Mouse (Mus musculus): ENCODE results near the gene Cpm. TPM values are rescaled to one million over a fixed set of nuclear protein-coding genes. Genes with fewer than 3 reads are reported as not detected.
A peak's percentile ranks its signal among the peaks of the same experiment; 100 is the strongest.

Cpm gene
- polyA plus RNA-seq, 1 experiment from 2014 or later = 4.2 TPM

GRCm38 (mm10) chr10:117624222-117624621 is 5.1 kb upstream of the Cpm start:
- H3K9me3 ChIP-seq (ENCODE audit: control insufficient read depth, low read length) = no peaks in the 10 kb centered on the region
- ATAC-seq (ENCODE audit: low read depth) = no peak
- no peak overlapping the region for H3K9ac ChIP-seq (replicated peaks; ENCODE audit: low read depth, low read length)
- H3K36me3 ChIP-seq (ENCODE audit: control insufficient read depth, insufficient read depth, low read length) = no peaks in the 10 kb centered on the region
- 54% methylated on average over 3 of the region's 3 CpGs for WGBS
- H3K27me3 ChIP-seq (ENCODE audit: control insufficient read depth, insufficient read depth, low read length) = peaks cover 6% of the 10 kb centered on the region
- no peak overlapping the region for H3K4me2 ChIP-seq (ENCODE audit: low read depth, low read length)
- H3K4me3 ChIP-seq (ENCODE audit: low read depth, low read length) = no peak overlapping the region
- H3K27ac ChIP-seq (ENCODE audit: low read depth, low read length) = no peak overlapping the region
- 0 out of 2 replicates have a peak, but pooled peaks cover 4% of the 10 kb centered on the region for H3K4me1 ChIP-seq (ENCODE audit: control insufficient read depth, insufficient read depth, low read length)

- Histone ChIP-seq H3K27me3 (ENCODE audit: control insufficient read depth, insufficient read depth, low read length) (peaks cover 8% of the 10 kb centered on the region), H3K4me3 (ENCODE audit: low read depth, low read length) (no peak overlapping the region), H3K4me2 (ENCODE audit: low read depth, low read length) (no peak overlapping the region), H3K4me1 (ENCODE audit: control insufficient read depth, insufficient read depth, low read length) (0 out of 2 replicates have a peak, but pooled peaks cover 5% of the 10 kb centered on the region), H3K9me3 (ENCODE audit: control insufficient read depth, low read length) (no peaks in the 10 kb centered on the region), H3K27ac (ENCODE audit: low read depth, low read length) (no peak overlapping the region), H3K36me3 (ENCODE audit: control insufficient read depth, insufficient read depth, low read length) (no peaks in the 10 kb centered on the region), H3K9ac (replicated peaks; ENCODE audit: low read depth, low read length) (no peak overlapping the region)
- ATAC-seq (ENCODE audit: low read depth) = no peak
- 64% methylated on average over 9 of the region's 9 CpGs for WGBS
Observed at GRCm38 (mm10) chr10:117624655-117625497, 4.4 kb upstream of the Cpm start.

- no peaks in the 10 kb centered on the region for H3K9me3 ChIP-seq (ENCODE audit: control insufficient read depth, low read length)
- no peak overlapping the region for H3K4me2 ChIP-seq (ENCODE audit: low read depth, low read length)
- H3K27ac ChIP-seq (ENCODE audit: low read depth, low read length) = no peak overlapping the region
- WGBS = 37% methylated on average over 8 of the region's 9 CpGs
- no peak overlapping the region for H3K4me3 ChIP-seq (ENCODE audit: low read depth, low read length)
- ATAC-seq (ENCODE audit: low read depth) = no peak
- no peak overlapping the region for H3K9ac ChIP-seq (replicated peaks; ENCODE audit: low read depth, low read length)
- H3K36me3 ChIP-seq (ENCODE audit: control insufficient read depth, insufficient read depth, low read length) = no peaks in the 10 kb centered on the region
- H3K27me3 ChIP-seq (ENCODE audit: control insufficient read depth, insufficient read depth, low read length) = peaks cover 16% of the 10 kb centered on the region
- H3K4me1 ChIP-seq (ENCODE audit: control insufficient read depth, insufficient read depth, low read length) = 0 out of 2 replicates have a peak, but pooled peaks cover 5% of the 10 kb centered on the region
Observed at GRCm38 (mm10) chr10:117625500-117626296, 3.6 kb upstream of the Cpm start.

- no peak for ATAC-seq (ENCODE audit: low read depth)
- Histone ChIP-seq H3K4me1 (ENCODE audit: control insufficient read depth, insufficient read depth, low read length) (0 out of 2 replicates have a peak, but pooled peaks cover 5% of the 10 kb centered on the region), H3K9me3 (ENCODE audit: control insufficient read depth, low read length) (no peaks in the 10 kb centered on the region), H3K27me3 (ENCODE audit: control insufficient read depth, insufficient read depth, low read length) (peaks cover 16% of the 10 kb centered on the region), H3K4me3 (ENCODE audit: low read depth, low read length) (no peak overlapping the region), H3K36me3 (ENCODE audit: control insufficient read depth, insufficient read depth, low read length) (no peaks in the 10 kb centered on the region), H3K4me2 (ENCODE audit: low read depth, low read length) (no peak overlapping the region), H3K9ac (replicated peaks; ENCODE audit: low read depth, low read length) (no peak overlapping the region), H3K27ac (ENCODE audit: low read depth, low read length) (no peak overlapping the region)
- WGBS = 82% methylated on average over 3 of the region's 3 CpGs
Observed at GRCm38 (mm10) chr10:117626297-117626613, 3.0 kb upstream of the Cpm start.

- WGBS = 71% methylated on average over 7 of the region's 7 CpGs
- 0 out of 2 replicates have a peak, but pooled peaks cover 5% of the 10 kb centered on the region for H3K4me1 ChIP-seq (ENCODE audit: control insufficient read depth, insufficient read depth, low read length)
- peaks cover 16% of the 10 kb centered on the region for H3K27me3 ChIP-seq (ENCODE audit: control insufficient read depth, insufficient read depth, low read length)
Observed at GRCm38 (mm10) chr10:117626840-117627615, 2.3 kb upstream of the Cpm start.

GRCm38 (mm10) chr10:117627616-117627930 is 1.7 kb upstream of the Cpm start:
- Histone ChIP-seq H3K4me2 (ENCODE audit: low read depth, low read length) (no peak overlapping the region), H3K36me3 (ENCODE audit: control insufficient read depth, insufficient read depth, low read length) (no peaks in the 10 kb centered on the region), H3K27ac (ENCODE audit: low read depth, low read length) (no peak overlapping the region), H3K4me3 (ENCODE audit: low read depth, low read length) (no peak overlapping the region), H3K9me3 (ENCODE audit: control insufficient read depth, low read length) (no peaks in the 10 kb centered on the region), H3K9ac (replicated peaks; ENCODE audit: low read depth, low read length) (no peak overlapping the region), H3K4me1 (ENCODE audit: control insufficient read depth, insufficient read depth, low read length) (0 out of 2 replicates have a peak, but pooled peaks cover 5% of the 10 kb centered on the region), H3K27me3 (ENCODE audit: control insufficient read depth, insufficient read depth, low read length) (peaks cover 16% of the 10 kb centered on the region)
- 61% methylated on average over 7 of the region's 7 CpGs for WGBS
- ATAC-seq (ENCODE audit: low read depth) = no peak

More at GRCm38 (mm10) chr10:117626840-117627615, 2.3 kb upstream of the Cpm start:
- H3K27ac ChIP-seq (ENCODE audit: low read depth, low read length) = no peak overlapping the region
- no peak overlapping the region for H3K9ac ChIP-seq (replicated peaks; ENCODE audit: low read depth, low read length)
- H3K4me2 ChIP-seq (ENCODE audit: low read depth, low read length) = no peak overlapping the region
- no peaks in the 10 kb centered on the region for H3K36me3 ChIP-seq (ENCODE audit: control insufficient read depth, insufficient read depth, low read length)
- no peak for ATAC-seq (ENCODE audit: low read depth)
- H3K4me3 ChIP-seq (ENCODE audit: low read depth, low read length) = no peak overlapping the region
- H3K9me3 ChIP-seq (ENCODE audit: control insufficient read depth, low read length) = no peaks in the 10 kb centered on the region

- Histone ChIP-seq H3K4me1 (ENCODE audit: control insufficient read depth, insufficient read depth, low read length) (0 out of 2 replicates have a peak, but pooled peaks cover 5% of the 10 kb centered on the region), H3K9me3 (ENCODE audit: control insufficient read depth, low read length) (no peaks in the 10 kb centered on the region), H3K4me2 (ENCODE audit: low read depth, low read length) (no peak overlapping the region), H3K27me3 (ENCODE audit: control insufficient read depth, insufficient read depth, low read length) (peaks cover 16% of the 10 kb centered on the region), H3K36me3 (ENCODE audit: control insufficient read depth, insufficient read depth, low read length) (no peaks in the 10 kb centered on the region), H3K9ac (replicated peaks; ENCODE audit: low read depth, low read length) (no peak overlapping the region), H3K4me3 (ENCODE audit: low read depth, low read length) (no peak overlapping the region), H3K27ac (ENCODE audit: low read depth, low read length) (no peak overlapping the region)
- no peak for ATAC-seq (ENCODE audit: low read depth)
- 43% methylated on average over 6 of the region's 6 CpGs for WGBS
Observed at GRCm38 (mm10) chr10:117627949-117628348, 1.4 kb upstream of the Cpm start.

GRCm38 (mm10) chr10:117628363-117629168 is 734 bp upstream of the Cpm start:
- WGBS = under 1% methylated on average over 25 of the region's 25 CpGs
- Histone ChIP-seq H3K9me3 (ENCODE audit: control insufficient read depth, low read length) (no peaks in the 10 kb centered on the region), H3K9ac (replicated peaks; ENCODE audit: low read depth, low read length) (0 out of 2 replicates have a peak overlapping the region, but pooled peaks have one; percentile 37), H3K27ac (ENCODE audit: low read depth, low read length) (no peak overlapping the region), H3K4me1 (ENCODE audit: control insufficient read depth, insufficient read depth, low read length) (0 out of 2 replicates have a peak, but pooled peaks cover 5% of the 10 kb centered on the region), H3K27me3 (ENCODE audit: control insufficient read depth, insufficient read depth, low read length) (peaks cover 16% of the 10 kb centered on the region), H3K4me2 (ENCODE audit: low read depth, low read length) (peak overlapping the region; percentile 90), H3K36me3 (ENCODE audit: control insufficient read depth, insufficient read depth, low read length) (no peaks in the 10 kb centered on the region), H3K4me3 (ENCODE audit: low read depth, low read length) (peak overlapping the region; percentile 46)
- peak; percentile 83 for ATAC-seq (ENCODE audit: low read depth)
